Mouse (Mus musculus): Measurements from ENCODE around the gene Hipk2.

The Hipk2 gene

DNA sequence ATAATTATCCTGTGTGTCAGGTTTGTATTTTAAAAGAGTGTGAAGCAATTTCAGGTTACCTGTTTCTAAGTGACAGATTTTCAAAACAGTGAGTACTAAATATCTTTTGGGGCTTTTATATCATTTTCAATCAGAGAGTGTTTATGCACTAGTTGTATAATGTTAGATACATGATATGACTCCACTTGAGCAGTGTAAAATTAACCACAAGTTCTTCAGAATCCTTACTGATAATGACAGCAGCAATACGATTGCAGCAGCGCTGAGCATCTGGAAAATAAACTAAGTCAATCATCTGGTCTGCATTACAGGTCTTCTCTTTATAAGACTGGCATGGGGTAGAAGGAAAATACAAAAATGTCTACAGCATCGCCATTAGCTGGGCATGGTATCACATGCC lies 49.1 kb downstream of the Hipk2 start:
- no peak for DNase-seq

DNA sequence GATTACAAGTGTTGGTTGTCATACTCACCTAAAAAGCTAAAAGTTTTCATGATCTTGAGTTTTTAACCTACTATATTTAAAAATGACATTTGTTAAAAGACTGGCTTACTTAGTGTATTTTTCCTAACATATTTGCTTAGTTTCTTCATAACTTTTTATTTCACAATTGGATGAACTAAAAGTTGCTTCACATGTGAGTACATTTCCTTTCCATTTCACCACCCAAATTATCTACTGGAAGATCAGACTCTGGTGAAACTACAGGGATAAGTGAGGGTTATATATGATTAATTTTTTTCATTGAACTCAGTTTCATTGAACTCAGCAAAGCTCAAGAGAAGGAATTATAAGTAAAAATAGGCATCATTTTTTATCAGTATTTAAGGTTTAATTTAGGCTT lies 50.1 kb downstream of the Hipk2 start:
- DNase-seq, result no peak

DNA sequence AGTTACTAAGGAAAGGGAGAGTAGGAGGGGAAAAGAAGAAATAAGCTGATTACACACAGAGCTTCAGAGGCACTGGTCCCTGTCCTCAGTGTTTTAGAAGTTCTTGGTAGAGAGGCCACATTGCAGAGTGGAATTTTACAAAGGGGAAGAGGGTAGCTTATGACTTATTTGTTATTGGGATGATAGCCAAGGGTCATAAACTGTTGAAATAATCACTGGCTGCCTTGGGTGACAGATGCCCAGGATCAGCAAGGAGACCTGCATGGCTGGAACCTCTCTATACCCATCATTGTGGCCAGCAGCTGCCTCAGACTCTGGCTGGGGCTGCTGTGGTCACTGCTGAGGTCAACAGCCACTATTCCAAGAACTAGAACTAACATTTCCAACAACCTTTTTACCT lies 52.1 kb downstream of the Hipk2 start:
- DNase-seq, result peak; percentile 87

DNA sequence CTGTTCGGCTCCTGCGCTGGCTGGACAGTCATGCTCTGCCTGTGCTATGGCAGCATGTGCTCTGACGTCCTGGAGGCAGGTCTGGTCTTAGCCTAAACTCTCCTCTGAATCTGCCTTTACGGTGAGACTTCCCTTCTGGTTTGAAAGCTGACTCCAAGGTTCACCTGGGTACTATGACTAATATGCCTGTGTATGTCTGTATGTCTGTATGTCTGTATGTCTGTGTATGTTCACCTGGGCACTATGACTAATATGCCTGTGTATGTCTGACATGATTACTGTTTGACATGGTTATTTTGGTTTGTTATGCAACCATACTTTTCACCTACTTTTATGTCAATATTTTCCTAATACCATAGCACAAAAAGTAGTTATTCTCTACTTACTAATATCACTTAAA lies 52.8 kb downstream of the Hipk2 start:
- peak; percentile 13 for DNase-seq

DNA sequence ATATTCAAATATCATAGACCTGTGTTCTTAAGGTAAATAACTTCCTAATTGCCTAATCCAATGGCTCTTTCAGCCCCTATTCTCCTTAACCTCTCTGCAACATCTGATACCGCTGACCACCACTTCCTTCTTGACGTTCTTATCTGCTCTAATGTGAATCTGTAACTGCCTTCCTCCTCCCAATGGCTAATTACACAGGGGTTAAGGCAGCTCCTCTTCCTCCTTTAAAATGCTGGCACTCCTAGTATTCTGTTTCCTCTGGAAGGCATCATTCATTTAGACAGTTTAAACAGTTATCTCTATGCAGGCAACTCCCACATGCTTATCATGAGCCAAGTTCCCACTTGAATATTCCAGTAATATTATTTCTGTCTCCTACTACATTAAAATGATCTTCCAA lies 54.3 kb downstream of the Hipk2 start:
- DNase-seq, result peak; percentile 11

DNA sequence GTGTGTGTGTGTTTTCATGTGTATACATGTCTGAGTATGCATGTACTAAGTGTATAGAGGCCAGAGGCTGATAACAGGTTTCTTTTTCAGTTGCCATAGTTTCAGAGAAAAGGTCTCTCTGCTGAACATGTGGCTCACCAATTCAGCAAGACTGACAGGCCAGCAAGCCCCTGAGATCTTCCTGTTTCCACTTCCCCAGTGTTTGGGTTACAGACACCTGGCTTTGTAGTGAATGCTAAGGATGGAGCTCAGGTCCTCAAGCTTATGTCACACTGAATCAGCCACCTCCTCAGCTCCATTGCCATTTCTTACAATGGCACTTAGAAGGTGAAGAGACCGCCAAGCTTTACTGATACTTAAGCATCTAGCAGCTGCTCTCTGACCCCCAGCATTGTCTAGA lies 55.1 kb downstream of the Hipk2 start:
- DNase-seq, result peak; percentile 52

DNA sequence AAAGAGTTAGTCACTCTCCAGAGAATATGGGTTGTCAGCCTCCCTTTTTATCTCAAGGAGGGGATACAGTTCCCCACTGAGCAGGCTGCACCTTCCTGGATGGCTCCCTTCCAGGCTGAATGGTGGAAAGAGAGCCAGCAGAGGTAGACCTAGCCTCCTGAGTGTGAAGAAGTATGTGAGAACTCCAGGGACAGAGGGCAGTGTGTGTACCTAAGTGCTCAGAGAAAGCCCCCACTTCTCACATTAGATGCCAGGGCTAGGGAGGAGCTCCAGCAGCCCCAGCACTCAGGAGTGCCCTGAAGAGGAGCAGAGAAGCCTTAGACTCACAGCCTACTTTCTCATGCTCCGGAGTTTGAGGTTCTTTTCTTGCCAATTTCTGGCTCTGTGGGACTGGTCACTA lies 59.7 kb downstream of the Hipk2 start:
- DNase-seq, result peak; percentile 75

DNA sequence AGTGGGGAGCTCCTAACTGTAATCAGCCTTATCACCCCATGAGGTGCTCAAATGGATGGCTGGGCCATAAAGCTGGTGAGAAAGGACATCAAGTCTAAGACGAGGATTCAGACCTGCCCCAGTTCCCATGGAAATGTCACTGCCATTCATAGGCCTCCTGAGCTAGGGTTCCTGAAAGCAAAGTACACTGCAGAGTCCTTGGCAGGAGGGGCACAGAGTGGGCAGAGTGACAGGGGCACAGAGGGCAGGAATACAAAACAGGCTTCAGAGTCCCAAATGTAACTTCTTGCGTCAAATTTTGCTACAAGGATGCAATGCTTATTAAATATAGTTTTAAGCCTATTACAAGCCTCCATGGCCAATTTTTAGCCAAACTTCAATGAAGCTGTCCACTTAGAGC lies 60.4 kb downstream of the Hipk2 start:
- no peak for DNase-seq

DNA sequence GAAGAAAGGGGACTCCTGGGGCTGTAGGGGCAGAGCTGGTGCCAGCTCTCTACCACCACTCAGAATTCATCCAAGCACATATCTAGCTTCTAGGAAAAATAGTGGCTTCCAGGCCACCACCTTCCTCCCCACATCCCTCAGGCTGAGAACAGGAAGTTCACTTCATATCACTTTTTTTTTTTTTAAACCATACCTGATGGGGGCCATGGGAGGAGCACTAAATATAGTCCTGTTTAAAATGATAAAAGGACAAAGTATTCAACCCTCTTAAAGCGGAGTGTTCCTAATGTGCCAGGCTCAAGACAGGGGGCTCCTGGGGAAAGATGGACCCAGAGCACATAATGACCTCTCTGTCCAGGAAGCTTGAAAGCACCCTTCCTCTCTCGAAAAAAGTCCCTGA lies 61.3 kb downstream of the Hipk2 start:
- no peak for DNase-seq

DNA sequence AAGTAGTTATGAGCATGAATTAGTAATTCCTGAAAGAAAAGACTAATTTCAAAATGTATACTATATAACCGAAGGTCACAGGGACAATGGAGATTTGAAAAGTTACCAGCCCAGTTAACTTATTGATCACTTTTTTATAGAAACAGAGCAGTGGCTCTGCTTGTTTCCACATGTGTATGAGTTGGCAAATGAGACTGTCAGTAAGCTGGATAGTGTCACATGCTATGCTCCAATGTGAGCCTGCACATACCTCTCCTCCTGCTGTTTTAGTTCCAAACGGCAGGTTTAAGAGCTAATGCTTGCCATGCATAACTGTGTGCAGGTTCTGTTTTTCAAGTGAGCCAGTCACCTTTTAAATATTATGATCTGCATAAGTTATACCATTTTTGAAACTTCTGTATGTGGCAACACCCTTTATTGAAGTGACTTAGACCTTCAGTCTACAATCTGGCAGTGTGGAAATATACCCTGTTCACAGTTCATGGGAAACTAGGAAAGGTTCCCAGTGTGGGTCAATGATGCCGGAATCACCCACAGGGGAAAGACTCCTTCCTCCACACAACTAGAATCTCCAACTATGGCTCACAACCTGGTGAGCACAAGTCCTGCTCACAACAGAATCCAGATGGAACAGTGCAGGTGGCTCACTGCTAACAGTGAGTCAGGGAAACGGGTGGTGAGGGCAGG lies 64.4 kb downstream of the Hipk2 start:
- DNase-seq, result no peak

DNA sequence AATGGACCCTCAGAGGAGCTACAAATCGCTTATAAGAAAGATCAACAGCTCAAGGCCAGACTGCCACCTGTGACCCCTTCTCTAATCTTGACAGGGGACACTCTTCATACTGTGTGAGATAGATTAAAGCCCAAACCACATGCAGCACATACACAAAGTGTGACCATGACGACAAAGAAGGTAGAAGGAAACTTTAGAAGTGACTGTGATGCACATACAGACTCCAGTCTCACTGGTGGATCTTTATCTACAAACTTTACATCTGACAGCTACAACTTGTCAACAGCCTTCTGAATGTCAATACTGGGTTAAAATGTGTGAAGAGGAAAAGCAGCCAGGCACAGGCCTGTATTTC lies 65.9 kb downstream of the Hipk2 start:
- no peak for DNase-seq

DNA sequence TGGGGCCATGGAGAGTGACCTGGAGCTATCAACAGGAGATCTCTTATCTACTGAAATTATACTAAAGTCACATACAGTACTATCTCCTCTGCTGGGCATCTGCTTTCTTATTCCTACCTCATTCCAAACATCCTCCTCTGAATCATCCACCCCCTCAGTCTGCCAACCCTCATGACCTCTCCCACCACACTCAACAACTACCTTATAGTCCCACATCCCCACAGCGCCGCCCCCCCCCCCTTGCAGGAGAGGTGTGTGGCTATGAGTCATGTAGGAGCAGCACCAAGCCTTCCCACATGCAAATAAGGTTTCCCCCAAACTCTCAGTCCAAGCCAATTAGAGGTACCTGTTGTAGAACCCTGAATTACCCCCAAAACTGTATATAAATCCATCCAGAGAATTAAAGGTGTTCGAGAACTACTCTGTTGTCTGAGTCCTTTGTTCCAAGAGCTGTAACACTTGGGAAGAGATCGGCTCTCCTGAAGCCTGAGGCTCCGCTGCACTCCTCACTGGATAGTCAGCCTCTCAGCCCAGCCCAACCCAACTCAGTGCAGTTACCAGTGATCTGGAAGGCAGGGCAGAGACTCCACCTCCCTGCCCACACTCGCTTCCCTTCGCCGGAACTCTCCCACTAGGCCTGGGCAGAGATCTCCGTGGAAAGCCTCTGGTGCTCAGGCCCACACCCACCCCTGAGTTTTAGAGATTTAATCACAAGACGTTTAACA lies 66.4 kb downstream of the Hipk2 start:
- peak; percentile 89 for DNase-seq

DNA sequence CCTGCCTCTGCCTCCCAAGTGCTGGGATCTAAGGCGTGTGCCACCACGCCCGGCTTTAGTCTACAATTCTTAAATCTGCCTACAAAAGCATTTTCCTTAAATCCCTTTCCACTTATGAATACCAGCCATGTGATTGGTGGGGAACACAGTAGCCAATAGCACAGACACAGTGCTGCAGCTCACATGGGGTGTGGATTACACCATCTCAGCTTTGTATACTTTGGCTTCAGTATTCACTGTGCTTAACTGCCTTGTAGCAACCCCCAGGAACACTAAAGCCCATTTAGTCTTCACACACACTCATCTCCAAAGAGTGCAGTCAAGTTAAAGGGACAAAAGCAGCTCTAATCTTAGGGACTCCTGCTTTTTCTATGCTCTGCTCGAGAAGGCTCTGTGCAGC lies 67.6 kb downstream of the Hipk2 start:
- peak; percentile 84 for DNase-seq

DNA sequence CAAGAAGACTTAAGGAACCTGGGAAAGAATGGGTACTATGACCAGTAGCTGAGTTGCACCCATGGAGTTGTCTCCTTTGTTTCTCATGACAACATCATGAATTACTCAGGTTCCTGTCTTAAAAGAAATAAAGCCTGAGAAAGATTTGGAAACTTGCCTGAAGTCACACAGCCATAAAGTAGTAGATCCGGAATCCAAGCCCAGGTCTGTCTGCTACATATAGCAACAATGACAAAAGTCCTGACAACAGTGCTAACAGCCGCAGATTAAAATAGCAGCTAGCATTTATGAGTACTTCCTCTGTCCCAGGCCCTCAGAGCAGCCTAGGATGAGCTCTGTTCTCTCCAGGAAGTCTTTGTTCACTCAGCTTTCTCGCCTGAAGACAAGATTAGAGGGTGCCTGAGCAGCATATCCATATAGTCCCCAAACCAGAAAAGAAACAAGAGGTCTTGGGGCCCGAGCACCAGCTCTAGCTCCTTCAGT lies 69.0 kb downstream of the Hipk2 start:
- DNase-seq, result peak; percentile 88

DNA sequence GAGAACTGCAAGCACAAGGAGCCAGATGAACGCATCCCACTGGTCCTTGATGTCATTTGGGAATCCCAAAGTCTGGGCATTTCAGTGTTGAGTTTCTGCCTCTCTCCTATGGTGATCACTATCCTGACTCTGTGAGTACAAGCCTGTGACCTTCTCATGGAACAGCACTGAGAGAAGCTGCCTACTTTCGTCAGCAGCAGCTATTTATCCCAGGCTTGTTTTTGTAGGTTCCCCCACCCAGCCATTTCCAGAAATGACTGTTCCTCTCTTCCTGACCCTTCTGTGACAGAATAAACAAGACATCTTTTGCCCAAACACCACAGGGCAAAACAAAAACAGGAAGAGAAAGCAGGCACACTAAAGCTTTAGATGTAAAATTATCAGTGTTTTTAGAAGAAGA lies 70.4 kb downstream of the Hipk2 start:
- DNase-seq, result peak; percentile 57

DNA sequence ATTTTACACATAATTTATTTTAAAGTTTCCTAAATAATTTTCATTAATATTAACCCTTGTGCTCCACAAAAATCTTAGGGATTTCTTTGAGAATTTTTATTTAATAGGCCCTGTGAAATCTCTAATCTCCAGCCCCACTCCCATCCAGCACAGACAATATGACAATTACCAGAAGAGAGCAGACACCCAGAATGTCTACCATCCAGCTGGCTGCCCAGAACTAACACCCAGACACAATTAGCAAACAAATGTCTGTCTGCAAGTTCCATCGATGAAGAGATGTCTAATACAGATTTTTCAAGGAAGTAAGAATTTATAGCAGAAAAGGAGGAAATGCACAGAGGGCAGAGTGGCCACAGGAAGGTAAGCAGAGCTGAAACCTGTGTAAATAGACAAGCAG lies 74.7 kb downstream of the Hipk2 start:
- peak; percentile 52 for DNase-seq

DNA sequence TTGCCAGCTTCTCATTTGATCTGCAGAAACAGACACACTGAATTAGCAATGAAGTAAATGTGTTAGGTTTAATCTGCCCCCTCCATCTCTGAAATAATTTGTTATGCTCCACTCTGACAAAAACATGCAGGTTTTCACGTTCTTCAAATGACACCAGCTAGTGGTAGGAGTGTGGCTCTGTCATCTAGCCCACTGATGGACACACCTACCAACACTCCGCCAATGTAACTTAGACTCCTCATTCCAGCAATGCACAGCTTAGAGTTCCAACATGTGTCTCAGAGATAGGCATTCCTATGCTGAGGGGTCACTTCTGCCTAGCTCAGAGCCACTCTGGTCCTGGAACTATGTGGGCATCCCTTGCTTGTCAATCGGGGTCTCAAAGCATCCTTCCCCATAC lies 78.4 kb downstream of the Hipk2 start:
- DNase-seq, result peak; percentile 69

DNA sequence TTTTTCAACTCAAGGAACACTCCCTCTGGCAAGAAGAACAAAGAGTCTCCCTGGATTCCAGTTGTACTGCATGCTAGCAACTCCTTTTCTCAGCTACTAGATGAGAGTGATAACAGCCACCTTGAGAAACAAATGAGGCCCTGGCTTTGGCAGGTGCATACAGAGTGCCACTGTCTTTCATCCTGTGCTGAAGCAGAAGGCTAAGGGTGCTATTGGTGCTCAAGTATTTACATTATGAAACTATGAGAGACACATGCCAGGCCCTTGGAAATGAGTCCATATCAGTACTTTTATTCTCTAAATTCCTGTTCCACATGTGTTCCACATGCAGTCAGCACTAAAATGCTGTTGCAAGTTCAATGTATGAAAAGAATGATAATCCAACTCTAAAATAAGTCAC lies 79.0 kb downstream of the Hipk2 start:
- peak; percentile 40 for DNase-seq

DNA sequence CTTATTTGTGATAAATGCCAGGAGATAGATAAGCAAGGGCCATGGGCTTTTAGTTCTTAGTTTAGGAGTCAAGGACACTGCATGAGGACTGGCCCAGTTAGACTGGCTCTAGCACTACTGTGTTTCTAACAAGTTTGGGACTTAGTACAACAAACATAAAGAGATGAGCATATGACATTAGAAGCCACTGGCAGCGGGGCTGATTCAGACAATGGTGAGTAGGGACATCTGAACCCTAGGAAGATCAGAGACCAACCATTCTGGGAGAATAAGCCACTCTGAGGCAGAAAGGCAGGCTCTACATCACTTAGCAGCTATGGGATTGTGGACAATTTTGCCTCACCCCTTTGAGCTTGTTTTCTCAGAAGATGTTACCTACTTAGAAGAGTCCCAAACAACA lies 79.6 kb downstream of the Hipk2 start:
- peak; percentile 64 for DNase-seq

DNA sequence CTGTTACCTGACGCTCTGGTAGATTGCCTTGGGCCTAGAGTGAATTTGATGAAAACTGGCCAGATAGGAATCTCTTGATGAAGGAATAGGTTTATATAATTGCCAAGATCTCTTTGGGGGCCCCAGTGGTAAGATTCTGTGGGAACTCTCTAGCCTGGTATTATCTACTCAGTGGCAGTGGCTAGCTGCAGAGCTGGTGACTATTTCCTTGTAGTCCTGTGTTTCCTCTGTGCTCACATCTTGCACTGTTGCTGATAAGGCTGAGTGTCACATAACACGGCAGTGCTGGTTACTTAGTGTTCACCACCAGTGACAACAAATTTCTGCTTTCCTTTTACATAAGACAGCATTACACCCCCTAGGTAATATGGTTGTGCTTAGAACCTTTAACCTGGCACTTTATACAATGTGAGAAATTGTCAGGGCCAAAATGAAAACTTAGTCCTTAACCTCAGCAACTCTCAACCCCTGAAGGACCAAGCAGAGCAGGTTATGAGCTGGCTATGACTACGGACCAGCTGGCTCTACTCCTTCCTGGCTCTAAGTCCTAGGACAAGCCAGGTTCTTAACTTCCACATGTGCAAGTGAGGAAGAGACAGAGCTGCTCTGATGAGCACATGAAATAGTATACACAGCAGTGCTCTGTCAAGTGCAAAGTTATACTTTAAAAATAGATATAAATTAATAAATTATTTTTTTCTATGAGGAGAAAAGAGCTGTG lies 80.7 kb downstream of the Hipk2 start:
- DNase-seq, result peak; percentile 81

DNA sequence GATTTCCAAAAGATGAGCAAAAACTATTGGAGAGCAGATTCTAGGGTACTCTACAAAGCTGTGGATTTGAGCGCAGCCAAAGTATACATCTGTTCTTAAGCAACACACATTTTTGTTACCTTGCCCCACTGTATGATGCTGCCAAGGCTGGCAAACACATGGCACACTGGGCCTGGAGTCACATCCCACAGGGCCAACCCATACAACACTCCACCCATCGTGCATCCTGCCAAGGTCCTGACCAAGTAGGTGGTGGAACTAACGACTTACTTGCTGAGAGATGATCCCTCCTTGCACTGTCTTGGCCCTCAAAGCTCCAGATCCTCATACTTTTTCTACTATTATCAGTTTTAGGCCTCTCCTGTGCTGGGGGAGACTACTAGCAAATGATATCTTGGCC lies 83.0 kb downstream of the Hipk2 start:
- DNase-seq, result peak; percentile 93

DNA sequence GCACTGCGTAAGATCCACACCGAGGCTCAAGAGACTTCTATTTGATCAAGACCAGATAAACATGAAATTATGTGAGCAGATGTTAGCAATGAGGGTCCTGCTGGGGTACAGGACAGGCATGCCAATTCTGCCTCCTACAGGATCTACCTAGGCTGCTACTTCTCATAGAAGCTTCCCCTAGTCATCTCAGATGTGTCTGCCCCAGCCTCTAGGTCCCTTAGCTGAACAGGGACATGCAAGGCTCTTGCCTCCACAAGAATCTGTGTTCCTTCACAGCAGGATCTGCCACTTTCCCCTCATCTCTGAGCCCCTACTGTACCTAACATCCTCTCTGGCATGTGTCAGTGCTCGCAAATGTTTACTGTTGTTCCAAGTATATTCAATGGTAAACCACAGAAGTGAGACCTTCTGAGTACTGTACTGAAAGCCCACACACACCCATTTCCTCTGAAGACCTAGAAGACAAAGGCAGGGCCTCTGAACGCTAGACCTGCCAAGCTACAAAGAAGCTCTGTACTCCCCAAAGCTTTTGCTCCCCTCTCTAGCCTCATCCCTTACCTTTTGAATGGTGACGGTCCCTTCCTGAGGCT lies 86.6 kb downstream of the Hipk2 start:
- peak; percentile 74 for DNase-seq

DNA sequence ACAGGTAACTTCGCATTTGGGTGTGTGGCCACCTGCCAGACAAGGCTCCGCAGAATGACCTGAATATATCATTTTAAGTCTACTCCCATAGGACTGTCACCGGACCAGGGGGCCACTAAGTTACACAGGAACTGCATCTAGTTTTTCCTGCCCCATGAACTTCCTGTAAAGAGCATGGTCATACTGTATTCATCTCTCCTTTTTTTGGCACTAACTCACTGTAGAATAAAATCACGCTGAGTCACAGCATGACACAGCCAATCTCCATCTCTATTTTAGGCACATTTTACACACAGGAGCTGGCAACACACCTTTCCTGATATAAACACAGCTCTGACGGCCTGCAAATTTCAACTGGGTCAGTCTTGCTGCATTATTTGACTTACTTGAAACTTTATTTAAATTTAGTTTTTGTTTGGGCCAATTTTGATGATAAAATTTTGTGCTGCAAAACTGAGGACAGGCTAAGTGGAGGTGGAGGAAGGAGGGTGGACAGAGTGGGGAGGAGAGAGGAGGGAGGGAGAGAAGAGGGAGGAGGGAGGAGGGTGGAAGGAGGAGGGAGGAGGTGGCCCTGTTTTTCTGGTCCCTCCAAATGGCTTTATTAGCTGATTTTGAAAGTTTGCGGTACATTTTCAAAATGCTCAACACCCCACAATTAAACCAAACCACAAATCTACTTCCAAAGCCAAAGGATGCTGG lies 88.0 kb downstream of the Hipk2 start:
- DNase-seq, result peak; percentile 88

Data from heart, adult 11 months (tissue).